Mouse (Mus musculus): ENCODE measurements around the gene Gm28043. TPM values are rescaled to one million over a fixed set of nuclear protein-coding genes. Genes with fewer than 3 reads are reported as not detected.

Gene Gm28043
- polyA plus RNA-seq, 1 experiment from 2014 or later: 2.1 TPM

DNA sequence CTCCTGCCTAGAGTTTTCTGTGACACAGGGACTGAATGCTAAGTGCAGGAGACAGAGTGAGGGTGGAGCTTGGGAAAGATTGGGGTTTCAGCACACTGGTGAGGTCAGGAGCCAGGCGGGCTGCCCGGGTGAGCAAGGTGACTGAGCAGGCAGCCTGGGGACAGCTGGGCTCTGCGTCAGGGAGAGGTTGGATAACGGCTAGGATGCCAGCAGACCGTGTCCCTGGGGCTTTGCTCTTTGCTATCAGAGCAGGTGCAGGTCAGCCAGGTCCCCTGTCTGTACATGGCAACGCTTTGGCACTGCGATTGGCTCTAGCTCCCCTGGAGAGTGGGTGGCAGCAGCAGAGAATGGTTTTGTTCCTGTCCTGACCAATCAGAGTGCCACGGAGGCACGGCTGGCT lies 12.6 kb downstream of the Gm28043 start:
- Histone ChIP-seq H3K4me3 (ENCODE audit: control insufficient read depth in 1 of 2, insufficient read depth in 1 of 2, low read depth in 1 of 2, low read length in 2 of 2) (no peak overlapping the region), H3K4me1 (ENCODE audit: control insufficient read depth in 2 of 2, insufficient read depth in 2 of 2, low read length in 2 of 2) (no peaks in the 10 kb centered on the region), H3K36me3 (ENCODE audit: control insufficient read depth, insufficient read depth, low read length) (peaks cover 90% of the 10 kb centered on the region), H3K9me3 (ENCODE audit: control insufficient read depth, low read length) (no peaks in the 10 kb centered on the region), H3K27ac (replicated peaks in 1 of 2; ENCODE audit: control insufficient read depth in 1 of 2, insufficient read depth in 1 of 2, low read depth in 2 of 2, low read length in 2 of 2) (no peak overlapping the region), H3K4me2 (ENCODE audit: low read length) (no peak overlapping the region), H3K27me3 (ENCODE audit: control insufficient read depth, insufficient read depth, low read length) (no peaks in the 10 kb centered on the region), H3K9ac (ENCODE audit: low read length) (no peak overlapping the region)
- 89% methylated on average over 9 of the region's 9 CpGs for WGBS
- ATAC-seq (ENCODE audit: insufficient number of reproducible peaks, insufficient read depth, low FRiP score, low read depth): no peak

DNA sequence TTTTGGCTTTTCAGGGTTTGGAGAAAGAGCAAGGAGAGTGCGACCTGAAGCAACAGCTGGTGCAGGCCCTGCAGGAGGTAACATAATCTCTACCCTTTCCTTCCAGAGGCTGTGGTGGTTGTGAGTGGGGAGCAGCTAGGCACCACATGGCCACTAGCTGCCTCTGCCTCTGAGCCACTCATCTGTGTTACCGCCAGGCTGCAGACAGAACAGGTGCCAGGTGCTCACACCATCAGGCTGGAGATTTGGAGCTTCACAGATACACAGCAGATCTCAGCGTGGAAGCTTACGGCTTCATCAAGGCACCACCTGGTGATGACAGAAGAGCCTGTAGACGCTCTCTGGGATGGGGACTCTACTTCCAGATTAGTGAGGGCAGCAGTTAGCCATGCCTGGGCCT lies 14.3 kb downstream of the Gm28043 start:
- Histone ChIP-seq H3K27ac (replicated peaks in 1 of 2; ENCODE audit: control insufficient read depth in 1 of 2, insufficient read depth in 1 of 2, low read depth in 2 of 2, low read length in 2 of 2) (no peak overlapping the region), H3K27me3 (ENCODE audit: control insufficient read depth, insufficient read depth, low read length) (no peaks in the 10 kb centered on the region), H3K36me3 (ENCODE audit: control insufficient read depth, insufficient read depth, low read length) (peaks cover 91% of the 10 kb centered on the region), H3K4me1 (ENCODE audit: control insufficient read depth in 2 of 2, insufficient read depth in 2 of 2, low read length in 2 of 2) (no peaks in the 10 kb centered on the region), H3K9me3 (ENCODE audit: control insufficient read depth, low read length) (no peaks in the 10 kb centered on the region), H3K4me2 (ENCODE audit: low read length) (no peak overlapping the region), H3K4me3 (ENCODE audit: control insufficient read depth in 1 of 2, insufficient read depth in 1 of 2, low read depth in 1 of 2, low read length in 2 of 2) (no peak overlapping the region), H3K9ac (ENCODE audit: low read length) (no peak overlapping the region)
- ATAC-seq (ENCODE audit: insufficient number of reproducible peaks, insufficient read depth, low FRiP score, low read depth): no peak
- WGBS: 67% methylated on average over 5 of the region's 5 CpGs

DNA sequence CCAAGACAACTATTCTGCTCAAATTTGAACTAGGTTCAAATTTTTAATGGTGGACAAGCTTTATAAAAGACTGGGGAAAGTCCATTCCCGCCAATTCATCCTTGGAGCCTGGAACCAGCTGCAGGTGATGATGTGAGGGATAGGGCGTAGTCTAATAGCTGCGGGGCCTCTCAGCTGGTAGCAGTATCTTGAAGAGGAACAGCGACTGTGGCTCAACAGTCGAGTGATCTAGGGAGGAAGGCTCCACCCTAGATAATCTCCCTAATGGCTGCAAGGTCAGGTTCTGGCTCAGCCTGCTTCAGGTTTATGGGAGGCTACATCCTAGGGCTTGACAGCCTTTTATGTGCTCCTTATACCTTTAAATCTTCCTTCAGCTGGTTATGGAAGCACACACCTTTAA lies 14.9 kb downstream of the Gm28043 start:
- peaks cover 91% of the 10 kb centered on the region for H3K36me3 ChIP-seq (ENCODE audit: control insufficient read depth, insufficient read depth, low read length)

DNA sequence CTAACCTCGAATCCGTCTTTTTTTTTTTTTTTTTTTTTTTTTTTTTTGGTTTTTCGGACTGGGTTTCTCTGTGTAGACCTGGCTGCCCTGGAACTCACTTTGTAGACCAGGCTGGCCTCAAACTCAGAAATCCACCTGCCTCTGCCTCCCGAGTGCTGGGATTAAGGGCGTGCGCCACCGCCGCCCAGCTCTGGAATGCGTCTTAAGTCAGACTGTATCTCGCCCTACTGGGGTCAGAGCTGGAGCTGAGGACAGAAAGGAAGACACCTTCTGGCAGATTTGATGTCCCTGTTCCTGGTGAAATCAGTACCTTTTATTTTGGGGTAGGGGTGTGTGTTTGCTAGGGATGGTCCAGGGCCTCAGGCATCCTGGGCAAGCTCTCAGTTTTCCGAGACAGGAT lies 17.6 kb downstream of the Gm28043 start:
- no peak overlapping the region for H3K27ac ChIP-seq (replicated peaks in 1 of 2; ENCODE audit: control insufficient read depth in 1 of 2, insufficient read depth in 1 of 2, low read depth in 2 of 2, low read length in 2 of 2)
- H3K4me2 ChIP-seq (ENCODE audit: low read length): no peak overlapping the region
- peaks cover 96% of the 10 kb centered on the region for H3K36me3 ChIP-seq (ENCODE audit: control insufficient read depth, insufficient read depth, low read length)
- H3K4me1 ChIP-seq (ENCODE audit: control insufficient read depth in 2 of 2, insufficient read depth in 2 of 2, low read length in 2 of 2): peaks cover 1 to 9% of the 10 kb centered on the region in 2 experiments; a peak in 3 of 4 replicates
- WGBS: 91% methylated on average over 11 of the region's 11 CpGs
- no peak overlapping the region for H3K9ac ChIP-seq (ENCODE audit: low read length)
- H3K9me3 ChIP-seq (ENCODE audit: control insufficient read depth, low read length): no peaks in the 10 kb centered on the region
- H3K27me3 ChIP-seq (ENCODE audit: control insufficient read depth, insufficient read depth, low read length): no peaks in the 10 kb centered on the region
- no peak for ATAC-seq (ENCODE audit: insufficient number of reproducible peaks, insufficient read depth, low FRiP score, low read depth)
- H3K4me3 ChIP-seq (ENCODE audit: control insufficient read depth in 1 of 2, insufficient read depth in 1 of 2, low read depth in 1 of 2, low read length in 2 of 2): no peak overlapping the region

More for the DNA sequence above, 14.9 kb downstream of the Gm28043 start:
- H3K27ac ChIP-seq (replicated peaks in 1 of 2; ENCODE audit: control insufficient read depth in 1 of 2, insufficient read depth in 1 of 2, low read depth in 2 of 2, low read length in 2 of 2): no peak overlapping the region
- ATAC-seq (ENCODE audit: insufficient number of reproducible peaks, insufficient read depth, low FRiP score, low read depth): no peak
- no peak overlapping the region for H3K9ac ChIP-seq (ENCODE audit: low read length)
- WGBS: 53% methylated on average over 5 of the region's 5 CpGs
- no peaks in the 10 kb centered on the region for H3K4me1 ChIP-seq (ENCODE audit: control insufficient read depth in 2 of 2, insufficient read depth in 2 of 2, low read length in 2 of 2)
- H3K4me3 ChIP-seq (ENCODE audit: control insufficient read depth in 1 of 2, insufficient read depth in 1 of 2, low read depth in 1 of 2, low read length in 2 of 2): no peak overlapping the region
- no peak overlapping the region for H3K4me2 ChIP-seq (ENCODE audit: low read length)
- H3K27me3 ChIP-seq (ENCODE audit: control insufficient read depth, insufficient read depth, low read length): no peaks in the 10 kb centered on the region
- H3K9me3 ChIP-seq (ENCODE audit: control insufficient read depth, low read length): no peaks in the 10 kb centered on the region

DNA sequence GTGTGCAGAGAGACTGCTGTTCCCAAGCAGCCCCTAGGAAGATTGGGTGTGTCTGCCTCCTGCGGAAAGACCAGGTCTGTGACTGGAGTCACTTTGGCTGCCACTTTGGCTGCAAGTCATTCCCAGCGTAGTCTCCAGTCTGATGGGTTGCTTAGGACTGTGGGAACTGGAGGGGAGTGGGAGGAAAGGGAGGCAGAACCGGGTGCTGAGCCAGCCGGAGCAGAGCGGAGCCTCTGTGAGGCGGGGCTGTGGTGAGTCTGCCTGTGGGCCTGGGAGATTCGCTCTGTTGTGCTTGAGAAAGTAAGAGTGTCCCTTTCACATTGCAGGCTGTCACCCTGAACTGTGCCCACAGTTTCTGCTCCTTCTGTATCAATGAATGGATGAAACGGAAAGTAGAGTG lies 20.8 kb downstream of the Gm28043 start:
- Histone ChIP-seq H3K27ac (replicated peaks in 1 of 2; ENCODE audit: control insufficient read depth in 1 of 2, insufficient read depth in 1 of 2, low read depth in 2 of 2, low read length in 2 of 2) (no peak overlapping the region), H3K4me3 (ENCODE audit: control insufficient read depth in 1 of 2, insufficient read depth in 1 of 2, low read depth in 1 of 2, low read length in 2 of 2) (no peak overlapping the region), H3K9me3 (ENCODE audit: control insufficient read depth, low read length) (no peaks in the 10 kb centered on the region), H3K9ac (ENCODE audit: low read length) (no peak overlapping the region), H3K36me3 (ENCODE audit: control insufficient read depth, insufficient read depth, low read length) (peaks cover 94% of the 10 kb centered on the region), H3K27me3 (ENCODE audit: control insufficient read depth, insufficient read depth, low read length) (no peaks in the 10 kb centered on the region), H3K4me1 (ENCODE audit: control insufficient read depth in 2 of 2, insufficient read depth in 2 of 2, low read length in 2 of 2) (peaks cover 5 to 13% of the 10 kb centered on the region in 2 experiments; a peak in 3 of 4 replicates), H3K4me2 (ENCODE audit: low read length) (no peak overlapping the region)
- WGBS: 86% methylated on average over 8 of the region's 8 CpGs
- no peak for ATAC-seq (ENCODE audit: insufficient number of reproducible peaks, insufficient read depth, low FRiP score, low read depth)

DNA sequence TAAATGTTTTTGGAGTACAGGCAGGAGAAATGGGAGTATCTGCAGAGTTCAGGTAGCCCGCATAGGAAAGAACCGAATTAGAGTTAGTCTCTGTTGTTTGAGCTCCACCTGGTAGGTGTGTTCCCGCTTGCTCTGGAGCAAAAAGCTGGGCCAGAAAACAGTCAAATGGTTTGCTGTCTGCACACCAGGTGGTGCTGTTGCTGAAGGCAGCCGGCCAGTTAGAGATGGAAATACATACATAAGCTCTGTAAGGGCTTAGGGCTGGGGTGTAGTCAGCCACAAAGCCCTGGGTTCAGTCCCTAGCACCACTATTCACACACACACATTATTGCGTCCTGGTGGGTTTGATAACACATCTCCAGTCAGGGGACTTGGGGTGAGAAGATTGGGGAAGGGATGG lies 21.4 kb downstream of the Gm28043 start:
- 65% methylated on average over 5 of the region's 5 CpGs for WGBS
- no peaks in the 10 kb centered on the region for H3K27me3 ChIP-seq (ENCODE audit: control insufficient read depth, insufficient read depth, low read length)
- peaks cover 8 to 17% of the 10 kb centered on the region in 2 experiments; a peak in 3 of 4 replicates for H3K4me1 ChIP-seq (ENCODE audit: control insufficient read depth in 2 of 2, insufficient read depth in 2 of 2, low read length in 2 of 2)
- no peak overlapping the region for H3K4me3 ChIP-seq (ENCODE audit: control insufficient read depth in 1 of 2, insufficient read depth in 1 of 2, low read depth in 1 of 2, low read length in 2 of 2)
- no peak overlapping the region for H3K9ac ChIP-seq (ENCODE audit: low read length)
- H3K36me3 ChIP-seq (ENCODE audit: control insufficient read depth, insufficient read depth, low read length): peaks cover 94% of the 10 kb centered on the region
- no peak for ATAC-seq (ENCODE audit: insufficient number of reproducible peaks, insufficient read depth, low FRiP score, low read depth)
- no peak overlapping the region for H3K27ac ChIP-seq (replicated peaks in 1 of 2; ENCODE audit: control insufficient read depth in 1 of 2, insufficient read depth in 1 of 2, low read depth in 2 of 2, low read length in 2 of 2)
- no peaks in the 10 kb centered on the region for H3K9me3 ChIP-seq (ENCODE audit: control insufficient read depth, low read length)
- H3K4me2 ChIP-seq (ENCODE audit: low read length): no peak overlapping the region

DNA sequence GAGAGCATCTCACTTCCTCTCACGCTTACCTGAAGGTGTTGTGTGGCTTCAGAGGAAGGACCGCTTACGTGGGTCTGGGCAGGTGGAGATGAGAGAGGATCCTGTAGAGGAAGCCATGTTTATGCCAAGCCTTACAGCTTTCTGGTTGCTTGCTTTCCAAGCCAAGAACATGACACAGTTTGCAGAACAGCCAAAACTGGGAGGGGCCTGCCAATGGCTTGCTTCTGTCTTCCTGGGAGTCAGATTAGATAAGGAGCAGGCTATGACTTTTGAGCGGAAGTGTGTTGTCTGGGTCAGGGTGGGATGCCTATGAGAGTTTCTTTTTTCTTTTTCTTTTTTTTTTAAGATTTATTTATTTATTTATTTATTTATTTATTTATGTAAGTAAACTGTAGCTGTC lies 22.7 kb downstream of the Gm28043 start:
- H3K27me3 ChIP-seq (ENCODE audit: control insufficient read depth, insufficient read depth, low read length): no peaks in the 10 kb centered on the region
- peaks cover 8 to 18% of the 10 kb centered on the region in 2 experiments; a peak in 3 of 4 replicates for H3K4me1 ChIP-seq (ENCODE audit: control insufficient read depth in 2 of 2, insufficient read depth in 2 of 2, low read length in 2 of 2)
- H3K36me3 ChIP-seq (ENCODE audit: control insufficient read depth, insufficient read depth, low read length): peaks cover 94% of the 10 kb centered on the region
- H3K9me3 ChIP-seq (ENCODE audit: control insufficient read depth, low read length): no peaks in the 10 kb centered on the region
- H3K4me2 ChIP-seq (ENCODE audit: low read length): no peak overlapping the region
- WGBS: 67% methylated on average over 4 of the region's 4 CpGs
- H3K4me3 ChIP-seq (ENCODE audit: control insufficient read depth in 1 of 2, insufficient read depth in 1 of 2, low read depth in 1 of 2, low read length in 2 of 2): no peak overlapping the region
- H3K9ac ChIP-seq (ENCODE audit: low read length): no peak overlapping the region
- no peak for ATAC-seq (ENCODE audit: insufficient number of reproducible peaks, insufficient read depth, low FRiP score, low read depth)
- no peak overlapping the region for H3K27ac ChIP-seq (replicated peaks in 1 of 2; ENCODE audit: control insufficient read depth in 1 of 2, insufficient read depth in 1 of 2, low read depth in 2 of 2, low read length in 2 of 2)

DNA sequence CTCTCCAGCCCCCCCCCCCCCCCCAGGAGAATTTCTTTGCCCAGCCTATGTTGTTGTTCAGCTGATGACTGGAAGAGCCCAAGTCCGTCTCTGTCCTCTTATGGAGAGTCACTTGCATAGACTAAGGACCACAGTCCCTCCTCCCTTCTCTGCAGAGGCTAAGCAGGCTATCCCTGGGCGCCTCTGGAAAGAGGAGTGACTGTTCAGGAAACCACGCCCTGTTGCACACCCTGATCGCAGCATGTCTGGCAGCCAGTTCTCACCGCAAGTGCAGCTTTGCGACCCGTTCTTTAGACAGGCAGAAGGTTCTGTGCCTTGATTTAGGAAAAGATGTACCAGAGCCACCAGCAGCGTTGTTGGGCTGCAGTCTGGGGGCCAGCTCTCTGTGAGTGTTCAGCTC lies 23.2 kb downstream of the Gm28043 start:
- ATAC-seq (ENCODE audit: insufficient number of reproducible peaks, insufficient read depth, low FRiP score, low read depth): no peak
- no peaks in the 10 kb centered on the region for H3K9me3 ChIP-seq (ENCODE audit: control insufficient read depth, low read length)
- H3K4me3 ChIP-seq (ENCODE audit: control insufficient read depth in 1 of 2, insufficient read depth in 1 of 2, low read depth in 1 of 2, low read length in 2 of 2): no peak overlapping the region
- H3K4me2 ChIP-seq (ENCODE audit: low read length): no peak overlapping the region
- H3K27ac ChIP-seq (replicated peaks in 1 of 2; ENCODE audit: control insufficient read depth in 1 of 2, insufficient read depth in 1 of 2, low read depth in 2 of 2, low read length in 2 of 2): no peak overlapping the region
- 52% methylated on average over 8 of the region's 8 CpGs for WGBS
- no peaks in the 10 kb centered on the region for H3K27me3 ChIP-seq (ENCODE audit: control insufficient read depth, insufficient read depth, low read length)
- peaks cover 8 to 18% of the 10 kb centered on the region in 2 experiments; a peak in 3 of 4 replicates for H3K4me1 ChIP-seq (ENCODE audit: control insufficient read depth in 2 of 2, insufficient read depth in 2 of 2, low read length in 2 of 2)
- H3K36me3 ChIP-seq (ENCODE audit: control insufficient read depth, insufficient read depth, low read length): peaks cover 94% of the 10 kb centered on the region
- H3K9ac ChIP-seq (ENCODE audit: low read length): no peak overlapping the region

Data from heart, embryonic 14.5 days (tissue).